Comparison of ENCODE assay signal across 8 mouse cellular contexts in genomic region chr14:60435515-60435914, GRCm38 (mm10).
A peak's percentile ranks its signal among the peaks of the same experiment; 100 is the strongest.
DNase-seq lines count a peak whose midpoint lies in the region.

No protein-coding gene starts in this region.

- peak; percentile 3 for DNase-seq in kidney, postnatal 14 days
- DNase-seq in kidney, adult 8-10 months = no peak
- DNase-seq in A20 (ENCODE audit: low read depth, low spot score) = peak; percentile 55
- DNase-seq in NIH3T3 (ENCODE audit: low read depth) = peak; percentile 41
- DNase-seq in cerebellum, postnatal 36 days = peak; percentile 57 to 62
- no peak for DNase-seq in embryo, embryonic 10 days (ENCODE audit: low spot score)
- DNase-seq in gastrocnemius, postnatal 4 days (ENCODE audit: low spot score in 2 of 2) = no peak
- DNase-seq in thymus, adult 18-20 months = no peak

Comparison
In these comparisons a context has a peak if more than half of its experiments do, and no peak if none do; other contexts are left out.
1. DNase-seq: peak in kidney, postnatal 14 days (single experiment), A20 (single experiment), NIH3T3 (single experiment) and cerebellum, postnatal 36 days (2 of 2); none in kidney, adult 8-10 months (0 of 2), embryo, embryonic 10 days (single experiment), gastrocnemius, postnatal 4 days (0 of 2) and thymus, adult 18-20 months (0 of 2).